Mouse (Mus musculus) CH12.LX (cell line): ENCODE results near the gene Chrd. TPM values are rescaled to one million over a fixed set of nuclear protein-coding genes. Genes with fewer than 3 reads are reported as not detected.

Experiments
- DNase-seq: peaks from one replicate; pipeline ENCODE4 v3.0.0-alpha.2; 2013; ENCODE audit errors: extremely low read depth
- H3K27ac ChIP-seq: 2 replicates; pipeline ENCODE4 v1.5.1; 2012; ENCODE audit warnings: low read depth, mild to moderate bottlenecking, control low read depth, moderate library complexity; ENCODE audit not compliant: insufficient read depth
- H3K27me3 ChIP-seq: replicated peaks from 2 replicates; pipeline ENCODE3; 2012; ENCODE audit warnings: inconsistent platforms
- H3K36me3 ChIP-seq, 2 experiments: replicated peaks in 1 of 2; 2 replicates each; pipeline versions ENCODE3 to v1.6.1; 2012; ENCODE audit warnings: inconsistent platforms in 1 of 2, low read length in 1 of 2, mild to moderate bottlenecking in 1 of 2, mixed read lengths in 1 of 2, moderate library complexity in 1 of 2; ENCODE audit not compliant: control insufficient read depth in 1 of 2, insufficient read depth in 1 of 2
- H3K4me1 ChIP-seq, 2 experiments: 2 replicates each; pipeline ENCODE4 v1.6.1; 2012; ENCODE audit warnings: inconsistent platforms in 1 of 2, moderate library complexity in 1 of 2; ENCODE audit not compliant: insufficient read depth in 2 of 2, control insufficient read depth in 1 of 2
- H3K4me2 ChIP-seq: 2 replicates; pipeline ENCODE4 v1.6.1; 2012; ENCODE audit warnings: low read depth, mild to moderate bottlenecking, control low read depth; ENCODE audit not compliant: poor library complexity, insufficient read depth, severe bottlenecking
- H3K4me3 ChIP-seq, 3 experiments: fragments of 150-350 bp in 1 of 3; sonication (generic) in 1 of 3; replicated peaks in 1 of 3; 2 replicates each; pipeline versions ENCODE3 to v1.5.1; 2011 to 2012; ENCODE audit warnings: low read depth in 2 of 3, low read length in 2 of 3, mild to moderate bottlenecking in 2 of 3, moderate library complexity in 2 of 3, control low read depth in 1 of 3, improper control_type of control experiment in 1 of 3, inconsistent platforms in 1 of 3, mixed read lengths in 1 of 3; ENCODE audit not compliant: poor library complexity in 1 of 3
- H3K79me2 ChIP-seq: replicated peaks from 2 replicates; pipeline ENCODE4 v1.6.1; 2012; ENCODE audit warnings: mild to moderate bottlenecking, moderate library complexity; ENCODE audit not compliant: control insufficient read depth, poor library complexity, insufficient read depth, severe bottlenecking; ENCODE audit errors: extremely low read depth
- H3K9ac ChIP-seq: 2 replicates; pipeline ENCODE4 v1.6.1; 2012; ENCODE audit warnings: low read depth, mild to moderate bottlenecking, control low read depth, moderate library complexity; ENCODE audit not compliant: insufficient read depth
- H3K9me3 ChIP-seq: replicated peaks from 2 replicates; pipeline ENCODE3; 2012; ENCODE audit warnings: low read length, inconsistent platforms, mixed read lengths
- BHLHE40 ChIP-seq: IDR thresholded peaks from 2 replicates; pipeline ENCODE4 v1.6.1; 2011; ENCODE audit warnings: mild to moderate bottlenecking, low read depth, low read length, improper control_type of control experiment
- IRF4 ChIP-seq: IDR thresholded peaks from 2 replicates; pipeline ENCODE4 v1.6.1; 2014; ENCODE audit warnings: low read depth, mild to moderate bottlenecking, inconsistent platforms, low read length, improper control_type of control experiment
- JUND ChIP-seq: conservative IDR thresholded peaks from 2 replicates; pipeline ENCODE4 v1.6.1; 2011; ENCODE audit warnings: low read depth, low read length, improper control_type of control experiment
- MAX ChIP-seq: IDR thresholded peaks from 2 replicates; pipeline ENCODE4 v1.6.1; 2011; ENCODE audit warnings: low read length, improper control_type of control experiment
- MYC ChIP-seq: IDR thresholded peaks from 2 replicates; pipeline ENCODE4 v1.6.1; 2011; ENCODE audit warnings: low read depth, mild to moderate bottlenecking, improper control_type of control experiment, low read length
- NRF1 ChIP-seq: IDR thresholded peaks from 2 replicates; pipeline ENCODE4 v1.6.1; 2014; ENCODE audit warnings: low read depth, mild to moderate bottlenecking, inconsistent platforms, low read length, improper control_type of control experiment, moderate library complexity
- POLR2AphosphoS2 ChIP-seq: IDR thresholded peaks from 2 replicates; pipeline ENCODE4 v1.6.1; 2011; ENCODE audit warnings: low read depth, low read length, improper control_type of control experiment
- USF2 ChIP-seq: conservative IDR thresholded peaks from 2 replicates; pipeline ENCODE4 v1.6.1; 2011; ENCODE audit warnings: low read depth, low read length, improper control_type of control experiment
- ZMIZ1 ChIP-seq: IDR thresholded peaks from 2 replicates; pipeline ENCODE4 v1.6.1; 2012; ENCODE audit warnings: low read depth, mild to moderate bottlenecking, inconsistent platforms, low read length, improper control_type of control experiment
- ZNF384 ChIP-seq: IDR thresholded peaks from 2 replicates; pipeline ENCODE4 v1.6.1; 2012; ENCODE audit warnings: low read depth, low read length, improper control_type of control experiment, inconsistent platforms
- dilution Hi-C: fragments of 300-500 bp; cut with MboI; formaldehyde crosslinking; loops from 2 replicates; pipeline ENCODE4 v1.14.3; 2020; ENCODE audit warnings: low sequenced_read_pairs; ENCODE audit not compliant: extremely low pct_unique_long_range_greater_than_20kb, extremely low pct_ligation_motif_present
- in situ Hi-C: fragments of 300-500 bp; cut with MboI; formaldehyde crosslinking; loops from 3 replicates; pipeline ENCODE4 v1.14.3; 2019; ENCODE audit warnings: low sequenced_read_pairs, low pct_ligation_motif_present, low pct_unique_long_range_greater_than_20kb, mixed read lengths
- polyA plus RNA-seq: library from polyadenylated mRNA; unstranded; fragments of >175 nt; gene quantifications from 2 replicates; pipeline ENCODE4 v1.2.1, GENCODE M21; 2012; ENCODE audit warnings: low read depth; ENCODE audit not compliant: insufficient read length
- total RNA-seq, 2 experiments: library from RNA; depleted of rRNA; stranded (reverse); fragments of 300-350 nt in 1 of 2; fragments of >200 nt in 1 of 2; gene quantifications; 2 replicates each; pipeline ENCODE4 v1.2.3; 2012 to 2014

Chrd gene
- total RNA-seq (2012; rRNA removed) (not detected in 2 replicates), total RNA-seq (2014; rRNA removed) (not detected in 2 replicates), polyA plus RNA-seq (not detected in 2 replicates)

- dilution Hi-C loops, result no loop called here
These were observed at the start of gene Chrd for GRCm38 (mm10) chr16:20732925-20733730. TSS of gene Chrd (plus strand) at chr16:20733127.

DNA sequence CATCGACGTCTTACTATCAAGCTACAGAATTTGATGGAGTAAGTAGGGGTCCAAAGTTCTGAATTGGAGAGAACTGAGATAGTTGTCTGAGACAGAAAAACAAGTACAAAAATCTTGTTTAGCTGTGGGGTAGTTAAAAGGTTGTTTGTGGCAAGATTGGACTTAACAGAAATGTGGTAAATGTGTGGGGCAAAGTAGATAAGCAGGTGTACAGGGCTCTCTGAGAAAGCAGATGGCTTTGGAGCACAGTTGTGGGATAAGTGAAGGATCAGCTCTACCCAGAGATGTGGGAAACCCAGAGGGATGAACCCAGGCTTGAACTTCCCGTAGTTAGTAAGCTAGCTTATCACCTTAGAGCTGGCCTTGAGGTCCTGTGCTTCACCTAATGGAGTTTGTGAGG, 42.2 kb upstream of the Chrd start:
- in situ Hi-C loops (no loop called here), dilution Hi-C loops (no loop called here)
- H3K4me2 ChIP-seq, result no peak overlapping the region
- DNase-seq, result no peak
- no peaks in the 10 kb centered on the region for H3K27me3 ChIP-seq
- peaks cover 63 to 81% of the 10 kb centered on the region in 2 experiments for H3K36me3 ChIP-seq
- no peak overlapping the region for H3K9ac ChIP-seq
- no peak overlapping the region for H3K4me3 ChIP-seq
- no peaks in the 10 kb centered on the region for H3K9me3 ChIP-seq
- no peak for TF ChIP-seq MYC
- 0 out of 2 replicates have a peak, but pooled peaks have one; percentile 40 for TF ChIP-seq POLR2AphosphoS2
- no peak for TF ChIP-seq USF2
- peaks cover 0 to 33% of the 10 kb centered on the region in 2 experiments; a peak in 2 of 4 replicates for H3K4me1 ChIP-seq
- no peak overlapping the region for H3K27ac ChIP-seq
- no peaks in the 10 kb centered on the region for H3K79me2 ChIP-seq

More at GRCm38 (mm10) chr16:20732925-20733730, at the start of gene Chrd:
- Histone ChIP-seq H3K79me2 (no peaks in the 10 kb centered on the region), H3K4me1 (peaks cover 2 to 6% of the 10 kb centered on the region in 2 experiments; a peak in 2 of 4 replicates), H3K36me3 (no peaks in the 10 kb centered on the region), H3K27me3 (peaks cover 53% of the 10 kb centered on the region), H3K9ac (no peak within 1 kb of the TSS), H3K4me3 (no peak within 1 kb of the TSS), H3K9me3 (peaks cover 13% of the 10 kb centered on the region), H3K4me2 (no peak within 1 kb of the TSS), H3K27ac (no peak within 1 kb of the TSS)
- TF ChIP-seq ZMIZ1, result no peak
- TF ChIP-seq ZNF384, result no peak
- no peak for TF ChIP-seq IRF4
- TF ChIP-seq BHLHE40, result no peak
- no peak for TF ChIP-seq MAX
- TF ChIP-seq NRF1, result no peak
- TF ChIP-seq JUND, result no peak
- no peak for TF ChIP-seq USF2
- in situ Hi-C loops, result no loop called here
- no peak for DNase-seq

- in situ Hi-C loops, result no loop called here
- no peak for TF ChIP-seq NRF1
- peak; percentile 75 for TF ChIP-seq ZNF384
- no peak for DNase-seq
- no peak overlapping the region for H3K27ac ChIP-seq
- H3K4me1 ChIP-seq, result peaks cover 0 to 33% of the 10 kb centered on the region in 2 experiments; a peak in 2 of 4 replicates
- no peak overlapping the region for H3K9ac ChIP-seq
- dilution Hi-C loops, result no loop called here
- no peaks in the 10 kb centered on the region for H3K27me3 ChIP-seq
- peaks cover 55 to 79% of the 10 kb centered on the region in 2 experiments for H3K36me3 ChIP-seq
- H3K79me2 ChIP-seq, result no peaks in the 10 kb centered on the region
- H3K4me2 ChIP-seq, result no peak overlapping the region
- H3K9me3 ChIP-seq, result no peaks in the 10 kb centered on the region
- no peak overlapping the region for H3K4me3 ChIP-seq
These were observed 41.3 kb upstream of the Chrd start for GRCm38 (mm10) chr16:20691617-20692016.
